Comparison of ENCODE assay signal across 15 mouse cellular contexts in the genomic region with DNA sequence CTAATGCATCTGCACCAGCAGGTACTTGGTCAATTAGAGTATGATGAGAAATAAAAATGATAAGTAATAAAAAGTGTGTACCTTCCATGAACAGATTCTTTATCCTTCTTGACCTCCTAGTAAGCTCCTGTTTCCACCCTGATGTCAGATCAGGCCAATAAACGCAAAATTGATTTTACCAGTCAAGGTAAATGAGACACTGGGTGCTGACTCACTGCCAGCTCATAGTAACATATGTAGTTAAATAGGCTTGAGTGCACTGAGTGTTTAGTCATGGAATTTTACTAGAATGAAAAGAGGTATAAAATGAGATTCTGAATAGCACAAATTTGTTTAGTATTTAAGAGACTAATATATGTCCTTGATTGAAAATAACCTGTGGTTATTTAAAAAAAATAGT. TPM values are rescaled to one million over a fixed set of nuclear protein-coding genes. Genes with fewer than 3 reads are reported as not detected.
"Had no signal": no experiment of that assay in that cellular context is flagged by ENCODE, and none has a peak within 500 bp of the region (broad histone marks: within the 10 kb centered on the region; RNA-seq: fewer than 3 reads in every experiment).

No protein-coding gene starts in this region.

- DNase-seq: liver, postnatal 0 days; lung, adult 2 months; lung, postnatal 14 days; lung, postnatal 4 days; midbrain, embryonic 14.5 days; retina, postnatal 1 day; right cerebral cortex, adult 18-20 months; right cerebral cortex, postnatal 25 days; right cerebral cortex, postnatal 4 days; spleen, adult 18-20 months; thymus, adult 18-20 months; thymus, postnatal 14 days; thymus, postnatal 36 days had no signal

RNA-seq across cellular contexts. Expression of a gene that starts 6.6 kb away (rescaled TPM):
- total RNA-seq: megakaryocyte, adult 5-6 weeks; megakaryocyte-erythroid progenitor cell, adult 5-6 weeks had no signal
